Mouse (Mus musculus): ENCODE data around the gene Capn11. TPM values are rescaled to one million over a fixed set of nuclear protein-coding genes. Genes with fewer than 3 reads are reported as not detected.

Capn11 gene
- polyA plus RNA-seq, 1 experiment from 2014 or later = 1.00 TPM

DNA sequence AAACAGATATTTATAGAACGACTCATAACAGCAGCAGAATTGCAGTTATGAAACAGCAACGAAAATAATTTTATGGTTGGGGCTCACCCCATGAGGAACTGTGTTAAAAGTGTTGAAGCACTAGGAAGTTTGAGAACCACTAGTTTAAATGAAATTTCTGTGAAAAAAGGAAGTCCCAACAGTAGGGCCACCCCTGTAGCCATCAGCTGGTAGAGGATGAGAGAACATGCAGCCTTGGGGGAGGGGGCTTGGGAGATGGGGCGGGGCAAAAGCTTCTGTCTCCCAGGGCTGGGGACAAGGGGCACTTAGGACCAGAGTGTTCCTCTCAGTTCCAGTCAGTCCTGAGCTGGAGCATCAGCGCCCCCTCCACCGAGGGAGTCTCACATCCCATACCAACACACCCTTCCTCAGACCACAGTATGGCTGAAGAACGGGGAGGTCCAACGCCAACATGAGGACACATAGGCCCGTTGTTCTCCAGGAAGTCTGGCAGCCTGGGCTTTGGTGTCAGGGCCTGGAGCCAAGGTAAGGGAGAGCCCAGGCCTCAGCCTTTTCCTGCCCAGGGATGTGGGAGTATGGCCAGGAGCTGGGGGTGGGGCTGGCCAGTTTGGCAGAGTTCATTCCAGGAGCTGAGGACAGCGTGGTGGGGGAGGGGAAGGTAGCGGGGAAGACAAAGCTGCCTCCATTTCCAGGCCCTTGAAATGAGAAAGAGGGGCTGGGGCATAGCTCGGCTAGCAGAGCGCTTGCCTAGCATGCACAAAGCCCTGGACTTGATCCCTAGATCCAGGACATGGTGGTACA, 74.8 kb downstream of the Capn11 start:
- H3K9ac ChIP-seq = no peak overlapping the region

DNA sequence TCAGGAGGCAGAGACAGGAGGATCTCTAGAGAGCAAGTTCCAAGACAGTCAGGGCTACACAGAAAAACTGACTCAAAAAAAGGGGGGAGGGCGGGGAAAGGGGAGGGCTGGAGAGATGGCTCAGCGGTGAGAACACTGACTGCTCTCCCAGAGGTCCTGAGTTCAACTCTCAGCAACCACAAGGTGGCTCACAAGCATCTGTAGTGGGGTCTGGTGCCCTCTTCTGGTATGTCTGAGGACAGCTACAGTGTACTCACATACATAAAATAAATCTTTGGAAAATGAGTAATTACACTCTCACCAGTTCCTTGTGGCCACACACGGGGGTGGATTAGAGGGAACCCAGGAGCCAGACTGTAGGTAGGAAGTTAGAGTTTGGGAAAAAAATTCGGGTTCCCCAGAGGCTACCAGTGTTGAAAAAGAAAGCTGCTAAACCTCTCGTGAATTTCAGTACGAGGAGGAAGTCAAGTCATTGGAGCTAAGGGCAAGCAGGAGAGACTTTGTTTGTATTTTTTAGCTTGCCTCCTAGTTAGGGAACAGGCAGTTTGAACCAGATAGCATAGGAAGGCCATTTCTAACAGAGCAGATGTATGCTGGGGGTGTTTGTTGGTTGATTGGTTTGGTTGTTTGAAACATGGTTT, 76.3 kb downstream of the Capn11 start:
- Histone ChIP-seq H3K9ac (no peak overlapping the region), H3K4me3 (no peak overlapping the region), H3K4me2 (no peak overlapping the region), H3K9me3 (no peaks in the 10 kb centered on the region), H3K27ac (replicated peaks) (no peak overlapping the region), H3K27me3 (no peaks in the 10 kb centered on the region), H3K4me1 (replicated peaks) (peaks cover 25% of the 10 kb centered on the region), H3K36me3 (no peaks in the 10 kb centered on the region)
- WGBS = 70% methylated on average over 6 of the region's 6 CpGs
- no peak for ATAC-seq (ENCODE audit: low FRiP score, low read depth)

More for the DNA sequence above, 74.8 kb downstream of the Capn11 start:
- Histone ChIP-seq H3K4me3 (no peak overlapping the region), H3K27me3 (no peaks in the 10 kb centered on the region), H3K27ac (replicated peaks) (peak overlapping the region; percentile 73), H3K4me1 (replicated peaks) (peaks cover 25% of the 10 kb centered on the region), H3K4me2 (no peak overlapping the region), H3K36me3 (no peaks in the 10 kb centered on the region), H3K9me3 (no peaks in the 10 kb centered on the region)
- ATAC-seq (ENCODE audit: low FRiP score, low read depth) = peak; percentile 78
- 40% methylated on average over 12 of the region's 12 CpGs for WGBS

DNA sequence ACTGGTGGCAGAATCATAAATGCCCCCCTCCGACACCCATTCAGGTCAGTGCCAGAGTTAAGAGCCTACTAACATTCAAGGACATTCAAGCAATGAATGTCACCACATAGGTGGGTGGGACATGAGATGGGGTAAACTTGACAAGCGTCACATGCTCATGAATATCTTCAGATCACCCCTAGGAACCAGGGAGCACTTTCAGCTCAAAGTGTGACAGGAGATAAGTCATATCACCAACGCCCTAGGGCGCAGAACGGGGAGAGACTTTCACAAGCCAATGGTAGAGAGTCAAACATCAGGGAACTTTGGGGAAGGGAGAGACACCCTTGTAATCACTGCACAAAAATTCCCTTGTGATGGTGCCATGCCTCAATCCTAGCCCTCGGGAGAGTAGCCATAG, 76.9 kb downstream of the Capn11 start:
- Histone ChIP-seq H3K9ac (no peak overlapping the region), H3K4me1 (replicated peaks) (peaks cover 25% of the 10 kb centered on the region), H3K4me3 (no peak overlapping the region), H3K36me3 (no peaks in the 10 kb centered on the region), H3K27me3 (no peaks in the 10 kb centered on the region), H3K4me2 (no peak overlapping the region), H3K27ac (replicated peaks) (no peak overlapping the region), H3K9me3 (no peaks in the 10 kb centered on the region)
- WGBS = 92% methylated on average over 6 of the region's 6 CpGs
- no peak for ATAC-seq (ENCODE audit: low FRiP score, low read depth)

DNA sequence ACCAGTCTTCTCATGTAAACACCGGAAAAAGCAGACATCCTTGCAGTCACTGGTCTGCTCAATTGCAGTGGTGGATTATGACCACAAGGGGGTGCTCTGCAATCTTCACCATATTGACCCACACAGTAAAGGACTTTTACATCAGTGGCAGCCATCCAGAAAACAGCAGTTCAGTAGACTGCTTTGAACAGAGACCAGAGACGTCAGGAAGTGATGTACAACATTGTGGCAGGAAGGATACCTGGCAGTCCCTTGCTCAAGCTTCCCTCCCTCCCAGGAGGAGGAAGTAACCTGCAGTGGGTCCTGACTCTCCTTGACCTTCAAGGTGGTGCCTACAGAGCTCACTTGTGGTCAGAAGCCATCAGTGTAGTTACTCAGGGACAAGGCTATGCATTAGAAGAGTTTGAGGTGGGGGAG, 77.5 kb downstream of the Capn11 start:
- no peak overlapping the region for H3K9ac ChIP-seq
- H3K27me3 ChIP-seq = no peaks in the 10 kb centered on the region
- no peak overlapping the region for H3K4me2 ChIP-seq
- no peak for ATAC-seq (ENCODE audit: low FRiP score, low read depth)
- H3K9me3 ChIP-seq = no peaks in the 10 kb centered on the region
- WGBS = 8% methylated on average over 2 of the region's 2 CpGs
- peaks cover 25% of the 10 kb centered on the region for H3K4me1 ChIP-seq (replicated peaks)
- H3K4me3 ChIP-seq = no peak overlapping the region
- no peaks in the 10 kb centered on the region for H3K36me3 ChIP-seq
- peak overlapping the region; percentile 1; the same call in 1 of the 2 replicates for H3K27ac ChIP-seq (replicated peaks)

DNA sequence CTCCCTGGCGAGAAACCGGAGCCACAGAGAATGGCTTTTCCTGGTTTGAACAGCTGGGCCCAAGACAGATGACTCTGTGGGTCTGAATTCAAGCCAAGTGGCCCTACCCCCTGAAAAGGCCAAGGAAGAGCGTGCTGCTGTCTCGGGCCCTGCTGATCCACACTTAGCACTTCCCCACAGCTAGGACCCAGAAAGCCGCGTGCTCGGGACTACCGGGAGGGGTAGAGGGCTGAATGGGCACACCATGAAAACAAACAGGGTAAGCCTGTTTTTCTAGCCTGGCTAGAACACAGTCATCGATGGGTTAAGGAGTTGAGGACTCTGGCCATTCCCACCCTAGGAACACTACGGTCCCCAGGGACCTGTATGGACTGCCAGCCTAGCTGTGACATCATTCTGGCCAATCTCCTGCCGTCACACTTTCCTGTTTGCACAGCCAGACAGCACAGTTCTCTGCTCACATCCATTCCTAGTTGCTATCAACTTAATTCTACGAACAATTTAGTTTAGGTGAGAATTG, 78.1 kb downstream of the Capn11 start:
- H3K4me2 ChIP-seq = no peak overlapping the region
- H3K27ac ChIP-seq (replicated peaks) = peak overlapping the region; percentile 1; the same call in 1 of the 2 replicates
- no peak overlapping the region for H3K4me3 ChIP-seq
- H3K9me3 ChIP-seq = no peaks in the 10 kb centered on the region
- ATAC-seq (ENCODE audit: low FRiP score, low read depth) = no peak
- H3K27me3 ChIP-seq = no peaks in the 10 kb centered on the region
- H3K9ac ChIP-seq = no peak overlapping the region
- H3K36me3 ChIP-seq = no peaks in the 10 kb centered on the region
- 38% methylated on average over 12 of the region's 12 CpGs for WGBS
- peaks cover 25% of the 10 kb centered on the region for H3K4me1 ChIP-seq (replicated peaks)

Other genes starting within 250 kb of the Capn11 start
- gene Cdc5l, start 225.6 kb downstream of the Capn11 start, polyA plus RNA-seq (2015; fragmentation: Nextera tagmentation; extraction: Ambion mirVana) = 62.1 and 64.0 TPM in 2 replicates
- 1.8 and 2.2 TPM in 2 replicates for gene Spats1, start 183.9 kb downstream of the Capn11 start, polyA plus RNA-seq (2015; fragmentation: Nextera tagmentation; extraction: Ambion mirVana)
- gene Aars2, start 152.5 kb downstream of the Capn11 start, polyA plus RNA-seq (2015; fragmentation: Nextera tagmentation; extraction: Ambion mirVana) = 19.4 and 19.9 TPM in 2 replicates
- gene Tcte1, start 135.9 kb downstream of the Capn11 start, polyA plus RNA-seq (2015; fragmentation: Nextera tagmentation; extraction: Ambion mirVana) = 4.3 and 5.2 TPM in 2 replicates
- 27.4 and 31.9 TPM in 2 replicates for gene Tmem151b, start 109.6 kb downstream of the Capn11 start, polyA plus RNA-seq (2015; fragmentation: Nextera tagmentation; extraction: Ambion mirVana)
- 4.8 and 6.4 TPM in 2 replicates for gene Nfkbie, start 103.6 kb downstream of the Capn11 start, polyA plus RNA-seq (2015; fragmentation: Nextera tagmentation; extraction: Ambion mirVana)
- 89.9 and 90.4 TPM in 2 replicates for gene Slc35b2, start 95.5 kb downstream of the Capn11 start, polyA plus RNA-seq (2015; fragmentation: Nextera tagmentation; extraction: Ambion mirVana)
- 1,555 and 1,567 TPM in 2 replicates for gene Hsp90ab1, start 86.1 kb downstream of the Capn11 start, polyA plus RNA-seq (2015; fragmentation: Nextera tagmentation; extraction: Ambion mirVana)
- 43.7 and 46.4 TPM in 2 replicates for gene Slc29a1, start 59.7 kb downstream of the Capn11 start, polyA plus RNA-seq (2015; fragmentation: Nextera tagmentation; extraction: Ambion mirVana)
- gene Mymx, start 57.2 kb downstream of the Capn11 start, polyA plus RNA-seq (2015; fragmentation: Nextera tagmentation; extraction: Ambion mirVana) = not detected in 2 replicates
- 120 and 129 TPM in 2 replicates for gene Mrpl14, start 27.0 kb upstream of the Capn11 start, polyA plus RNA-seq (2015; fragmentation: Nextera tagmentation; extraction: Ambion mirVana)
- 149 and 155 TPM in 2 replicates for gene Tmem63b, start 27.6 kb upstream of the Capn11 start, polyA plus RNA-seq (2015; fragmentation: Nextera tagmentation; extraction: Ambion mirVana)
- gene 1600014C23Rik, start 74.5 kb upstream of the Capn11 start, polyA plus RNA-seq (2015; fragmentation: Nextera tagmentation; extraction: Ambion mirVana) = 0.43 TPM in 1 of 2 replicates, not detected in the other